Mouse (Mus musculus) spleen, adult 18-20 months (tissue): Measurements from ENCODE around the gene Rnf4.

ENCODE experiments used
- DNase-seq, 2 experiments: peaks; one replicate each; pipeline ENCODE4 v3.0.0; 2022; ENCODE audit warnings: mixed read lengths in 2 of 2

Gene Rnf4

GRCm38 (mm10) chr5:34336097-34336774, at the start of gene Rnf4:
Rnf4 (plus strand) TSS chr5:34336289.
- DNase-seq, result peak; percentile 95 to 98

- DNase-seq, result no peak
Measured at GRCm38 (mm10) chr5:34286516-34286915, 49.6 kb upstream of the Rnf4 start.

GRCm38 (mm10) chr5:34287001-34287837, 48.9 kb upstream of the Rnf4 start:
- no peak for DNase-seq

GRCm38 (mm10) chr5:34287838-34288145, 48.3 kb upstream of the Rnf4 start:
- DNase-seq, result no peak

GRCm38 (mm10) chr5:34288154-34288716, 47.9 kb upstream of the Rnf4 start, which contains the start of the genes Zfyve28 and Cfap99:
Zfyve28 (minus strand) TSS chr5:34288449.
Cfap99 (plus strand) TSS chr5:34288600.
- peak; percentile 7 to 9 for DNase-seq

- no peak for DNase-seq
Measured at GRCm38 (mm10) chr5:34289286-34289685, 46.8 kb upstream of the Rnf4 start.

- DNase-seq, result no peak
Measured at GRCm38 (mm10) chr5:34293363-34293762, 42.7 kb upstream of the Rnf4 start.

- DNase-seq, result no peak
Measured at GRCm38 (mm10) chr5:34294696-34295095, 41.4 kb upstream of the Rnf4 start.

- no peak for DNase-seq
Measured at GRCm38 (mm10) chr5:34295141-34295540, 40.9 kb upstream of the Rnf4 start.

- no peak for DNase-seq
Measured at GRCm38 (mm10) chr5:34298061-34298460, 38.0 kb upstream of the Rnf4 start.

- no peak for DNase-seq
Measured at GRCm38 (mm10) chr5:34298937-34299535, 37.1 kb upstream of the Rnf4 start.

GRCm38 (mm10) chr5:34302377-34302776, 33.7 kb upstream of the Rnf4 start:
- DNase-seq, result no peak

- no peak for DNase-seq
Measured at GRCm38 (mm10) chr5:34309016-34309415, 27.1 kb upstream of the Rnf4 start.

- DNase-seq, result no peak
Measured at GRCm38 (mm10) chr5:34319491-34320034, 16.5 kb upstream of the Rnf4 start.

GRCm38 (mm10) chr5:34321236-34321635, 14.9 kb upstream of the Rnf4 start:
- no peak for DNase-seq

- no peak for DNase-seq
Measured at GRCm38 (mm10) chr5:34325286-34325685, 10.8 kb upstream of the Rnf4 start.

GRCm38 (mm10) chr5:34326249-34326691, 9.8 kb upstream of the Rnf4 start:
- DNase-seq, result no peak

GRCm38 (mm10) chr5:34326875-34327576, 9.1 kb upstream of the Rnf4 start:
- peak in 1 of 2 experiments; percentile 10 for DNase-seq

- no peak for DNase-seq
Measured at GRCm38 (mm10) chr5:34330136-34330535, 6.0 kb upstream of the Rnf4 start.

- no peak for DNase-seq
Measured at GRCm38 (mm10) chr5:34334081-34334480, 2.0 kb upstream of the Rnf4 start.

- DNase-seq, result no peak
Measured at GRCm38 (mm10) chr5:34335539-34336096, 471 bp upstream of the Rnf4 start.
